Mouse (Mus musculus): ENCODE results near the gene Cdkal1.

GRCm38 (mm10) chr13:29778124-29778523 is 77.3 kb downstream of the Cdkal1 start:
- TF ChIP-seq CTCF (IDR thresholded peaks at IDR 0.05; ENCODE audit: extremely low read depth, insufficient read depth, low read length) (no peak), POLR2A (IDR thresholded peaks at IDR 0.05; ENCODE audit: extremely low read depth, insufficient read depth, low read length) (no peak)
